Mouse (Mus musculus) MEL (cell line): ENCODE results near the gene Usp13. TPM values are rescaled to one million over a fixed set of nuclear protein-coding genes. Genes with fewer than 3 reads are reported as not detected.
A peak's percentile ranks its signal among the peaks of the same experiment; 100 is the strongest.

ENCODE experiments used
- DNase-seq: peaks from one replicate; pipeline ENCODE4 v3.0.0; 2011; ENCODE audit warnings: low read depth, low spot score
- H3K27ac ChIP-seq: 2 replicates; pipeline ENCODE4 v1.5.1; 2012; ENCODE audit warnings: low read depth, mild to moderate bottlenecking, control low read depth, low read length, moderate library complexity; ENCODE audit not compliant: control insufficient read depth
- H3K27me3 ChIP-seq, 2 experiments: fragments of 150-350 bp in 1 of 2; sonication (generic) in 1 of 2; 2 replicates each; pipeline ENCODE4 v1.6.1; 2012; ENCODE audit warnings: low read length in 2 of 2, mild to moderate bottlenecking in 2 of 2, improper control_type of control experiment in 1 of 2, moderate library complexity in 1 of 2; ENCODE audit not compliant: insufficient read depth in 2 of 2, control insufficient read depth in 1 of 2
- H3K36me3 ChIP-seq, 2 experiments: 2 replicates each; pipeline ENCODE4 v1.6.1; 2012 to 2014; ENCODE audit warnings: low read length in 2 of 2, improper control_type of control experiment in 1 of 2, inconsistent platforms in 1 of 2, mild to moderate bottlenecking in 1 of 2; ENCODE audit not compliant: insufficient read depth in 2 of 2, control insufficient read depth in 1 of 2
- H3K4me1 ChIP-seq, 2 experiments: fragments of 150-350 bp in 1 of 2; sonication (generic) in 1 of 2; 2 replicates each; pipeline ENCODE4 v1.6.1; 2012; ENCODE audit warnings: low read length in 2 of 2, improper control_type of control experiment in 1 of 2, mild to moderate bottlenecking in 1 of 2; ENCODE audit not compliant: insufficient read depth in 2 of 2, control insufficient read depth in 1 of 2
- H3K4me3 ChIP-seq, 2 experiments: fragments of 150-350 bp in 1 of 2; sonication (generic) in 1 of 2; 2 replicates each; pipeline ENCODE4 v1.5.1; 2012; ENCODE audit warnings: low read depth in 2 of 2, low read length in 2 of 2, mild to moderate bottlenecking in 2 of 2, moderate library complexity in 2 of 2, control low read depth in 1 of 2, improper control_type of control experiment in 1 of 2; ENCODE audit not compliant: control insufficient read depth in 1 of 2, insufficient read depth in 1 of 2
- H3K79me2 ChIP-seq: 2 replicates; pipeline ENCODE4 v1.6.1; 2012; ENCODE audit warnings: mild to moderate bottlenecking, low read length, moderate library complexity; ENCODE audit not compliant: control insufficient read depth, poor library complexity, insufficient read depth
- H3K9ac ChIP-seq: 2 replicates; pipeline ENCODE4 v1.6.1; 2012; ENCODE audit warnings: low read depth, mild to moderate bottlenecking, control low read depth, low read length, moderate library complexity; ENCODE audit not compliant: control insufficient read depth, poor library complexity, severe bottlenecking
- H3K9me3 ChIP-seq: fragments of 150-350 bp; sonication (generic); replicated peaks from 2 replicates; pipeline ENCODE4 v1.6.1; 2012; ENCODE audit warnings: mild to moderate bottlenecking, low read length, improper control_type of control experiment, moderate library complexity; ENCODE audit not compliant: insufficient read depth
- CTCF ChIP-seq, 3 experiments: IDR thresholded peaks in 2 of 3; conservative IDR thresholded peaks in 1 of 3; 2 replicates each; pipeline ENCODE4 v1.5.1; 2011 to 2012; ENCODE audit warnings: low read length in 3 of 3, low read depth in 2 of 3, mild to moderate bottlenecking in 2 of 3, improper control_type of control experiment in 1 of 3, inconsistent platforms in 1 of 3, mixed read lengths in 1 of 3, moderate library complexity in 1 of 3; ENCODE audit not compliant: control insufficient read depth in 1 of 3, insufficient read depth in 1 of 3, poor library complexity in 1 of 3, severe bottlenecking in 1 of 3
- ETS1 ChIP-seq: IDR thresholded peaks from 2 replicates; pipeline ENCODE4 v1.6.1; 2012; ENCODE audit warnings: low read depth, mild to moderate bottlenecking, inconsistent platforms, low read length, improper control_type of control experiment, moderate library complexity
- GABPA ChIP-seq: IDR thresholded peaks from 2 replicates; pipeline ENCODE4 v1.6.1; 2012; ENCODE audit warnings: low read depth, mild to moderate bottlenecking, inconsistent platforms, low read length, improper control_type of control experiment, moderate library complexity
- JUND ChIP-seq: IDR thresholded peaks from 2 replicates; pipeline ENCODE4 v1.6.1; 2011; ENCODE audit warnings: low read depth, mild to moderate bottlenecking, improper control_type of control experiment, low read length
- MAZ ChIP-seq: IDR thresholded peaks from 2 replicates; pipeline ENCODE4 v1.6.1; 2012; ENCODE audit warnings: low read depth, mild to moderate bottlenecking, inconsistent platforms, low read length, improper control_type of control experiment
- POLR2A ChIP-seq, 2 experiments: IDR thresholded peaks; 2 replicates each; pipeline ENCODE4 v1.6.1; 2011 to 2012; ENCODE audit warnings: low read length in 2 of 2, mild to moderate bottlenecking in 2 of 2, control low read depth in 1 of 2, improper control_type of control experiment in 1 of 2, low read depth in 1 of 2, moderate library complexity in 1 of 2; ENCODE audit not compliant: control insufficient read depth in 1 of 2, insufficient read depth in 1 of 2, poor library complexity in 1 of 2
- RAD21 ChIP-seq: IDR thresholded peaks from 2 replicates; pipeline ENCODE4 v1.6.1; 2011; ENCODE audit warnings: mild to moderate bottlenecking, low read depth, low read length, improper control_type of control experiment
- SMC3 ChIP-seq: IDR thresholded peaks from 2 replicates; pipeline ENCODE4 v1.6.1; 2011; ENCODE audit warnings: low read depth, low read length, improper control_type of control experiment
- TCF12 ChIP-seq: IDR thresholded peaks from 2 replicates; pipeline ENCODE4 v1.6.1; 2014; ENCODE audit warnings: low read depth, mild to moderate bottlenecking, inconsistent platforms, low read length, improper control_type of control experiment, moderate library complexity
- UBTF ChIP-seq: IDR thresholded peaks from 2 replicates; pipeline ENCODE4 v1.6.1; 2012; ENCODE audit warnings: low read depth, mild to moderate bottlenecking, inconsistent platforms, low read length, improper control_type of control experiment, moderate library complexity, borderline replicate concordance; ENCODE audit not compliant: insufficient read depth
- USF1 ChIP-seq: IDR thresholded peaks from 2 replicates; pipeline ENCODE4 v1.6.1; 2014; ENCODE audit warnings: low read depth, mild to moderate bottlenecking, inconsistent platforms, low read length, improper control_type of control experiment, moderate library complexity
- ZC3H11A ChIP-seq: IDR thresholded peaks from 2 replicates; pipeline ENCODE4 v1.6.1; 2012; ENCODE audit warnings: low read depth, mild to moderate bottlenecking, inconsistent platforms, low read length, improper control_type of control experiment
- polyA plus RNA-seq, 2 experiments: library from polyadenylated mRNA; stranded (reverse) in 1 of 2; unstranded in 1 of 2; fragments of >175 nt in 1 of 2; fragments of >200 nt in 1 of 2; gene quantifications; 2 replicates each; pipeline versions ENCODE4 v1.2.1 to v1.2.4; 2012; ENCODE audit warnings: low replicate concordance in 2 of 2, low read depth in 1 of 2; ENCODE audit not compliant: insufficient read length in 2 of 2, insufficient read depth in 1 of 2, missing spikeins in 1 of 2
- total RNA-seq: library from RNA; depleted of rRNA; stranded (reverse); fragments of 300-350 nt; gene quantifications from 2 replicates; pipeline ENCODE4 v1.2.3, GENCODE M21; 2012

Usp13 gene
- total and polyA plus RNA-seq, 3 experiments, result not detected

GRCm38 (mm10) chr3:32947486-32947885 lies 130.1 kb downstream of the Usp13 start:
- no peak overlapping the region for H3K9ac ChIP-seq
- H3K27me3 ChIP-seq, result no peaks in the 10 kb centered on the region
- no peaks in the 10 kb centered on the region for H3K79me2 ChIP-seq
- H3K36me3 ChIP-seq, result no peaks in the 10 kb centered on the region
- TF ChIP-seq CTCF (IDR thresholded peaks at IDR 0.05 in 2 of 3, conservative IDR thresholded peaks at IDR 0.05 in 1 of 3; ENCODE audit: control insufficient read depth in 1 of 3, insufficient read depth in 1 of 3, low read depth in 2 of 3, low read length in 3 of 3, poor library complexity in 1 of 3, severe bottlenecking in 1 of 3), result peak in 1 of 3 experiments; percentile 13; a peak in 1 of 6 replicates
- no peak for TF ChIP-seq USF1
- H3K4me1 ChIP-seq, result no peaks in the 10 kb centered on the region
- no peak overlapping the region for H3K27ac ChIP-seq
- H3K4me3 ChIP-seq, result no peak overlapping the region
- DNase-seq, result peak; percentile 5
- H3K9me3 ChIP-seq, result no peaks in the 10 kb centered on the region

GRCm38 (mm10) chr3:32951382-32951781 lies 134.0 kb downstream of the Usp13 start:
- DNase-seq, result no peak
- H3K4me1 ChIP-seq, result no peaks in the 10 kb centered on the region
- H3K9me3 ChIP-seq, result no peaks in the 10 kb centered on the region
- no peak overlapping the region for H3K27ac ChIP-seq
- H3K4me3 ChIP-seq, result no peak overlapping the region
- no peak overlapping the region for H3K9ac ChIP-seq
- TF ChIP-seq GABPA (no peak), POLR2A (IDR thresholded peaks at IDR 0.05; ENCODE audit: control insufficient read depth in 1 of 2, insufficient read depth in 1 of 2, low read depth in 1 of 2, low read length in 2 of 2, poor library complexity in 1 of 2) (no peak), UBTF (no peak)
- TF ChIP-seq, all 39 proteins: peak for 0
- no peaks in the 10 kb centered on the region for H3K36me3 ChIP-seq
- H3K79me2 ChIP-seq, result no peaks in the 10 kb centered on the region
- H3K27me3 ChIP-seq, result no peaks in the 10 kb centered on the region

- Histone ChIP-seq H3K27ac (no peak overlapping the region), H3K36me3 (no peaks in the 10 kb centered on the region), H3K9ac (no peak overlapping the region), H3K9me3 (no peaks in the 10 kb centered on the region), H3K4me1 (no peaks in the 10 kb centered on the region), H3K79me2 (no peaks in the 10 kb centered on the region), H3K27me3 (no peaks in the 10 kb centered on the region), H3K4me3 (no peak overlapping the region)
- no peak for DNase-seq
- TF ChIP-seq MAZ, result no peak
- no peak for TF ChIP-seq RAD21
- TF ChIP-seq CTCF (IDR thresholded peaks at IDR 0.05 in 2 of 3, conservative IDR thresholded peaks at IDR 0.05 in 1 of 3; ENCODE audit: control insufficient read depth in 1 of 3, insufficient read depth in 1 of 3, low read depth in 2 of 3, low read length in 3 of 3, poor library complexity in 1 of 3, severe bottlenecking in 1 of 3), result no peak
- TF ChIP-seq, all 39 proteins: peak for 0
Measured at GRCm38 (mm10) chr3:32961494-32961893, 144.1 kb downstream of the Usp13 start.

- Histone ChIP-seq H3K79me2 (no peaks in the 10 kb centered on the region), H3K27me3 (no peaks in the 10 kb centered on the region), H3K9me3 (no peaks in the 10 kb centered on the region), H3K36me3 (no peaks in the 10 kb centered on the region), H3K27ac (no peak overlapping the region), H3K9ac (no peak overlapping the region), H3K4me3 (no peak overlapping the region), H3K4me1 (no peaks in the 10 kb centered on the region)
- DNase-seq, result peak; percentile 39
- TF ChIP-seq ZC3H11A (0 out of 2 replicates have a peak, but pooled peaks have one; percentile 19), TCF12 (no peak), SMC3 (peak; percentile 35), RAD21 (peak; percentile 35), JUND (no peak), ETS1 (no peak), CTCF (IDR thresholded peaks at IDR 0.05 in 2 of 3, conservative IDR thresholded peaks at IDR 0.05 in 1 of 3; ENCODE audit: control insufficient read depth in 1 of 3, insufficient read depth in 1 of 3, low read depth in 2 of 3, low read length in 3 of 3, poor library complexity in 1 of 3, severe bottlenecking in 1 of 3) (peak; percentile 12 to 40 (median 40); a peak in 3 of 6 replicates)
Measured at GRCm38 (mm10) chr3:32965528-32965927, 148.2 kb downstream of the Usp13 start.
